In genomic region chr19:24280601-24281228, GRCm38 (mm10) we compare ENCODE assay signal across 8 mouse cellular contexts. TPM values are rescaled to one million over a fixed set of nuclear protein-coding genes. Genes with fewer than 3 reads are reported as not detected.
DNase-seq lines count a peak whose midpoint lies in the region; ATAC-seq and TF ChIP-seq lines count a peak whose summit lies in the region.

Gene Fxn, minus strand, starts transcription at chr19:24280605.

- H3K27me3 ChIP-seq in lung, embryonic 16.5 days (ENCODE audit: control insufficient read depth, insufficient read depth, low read depth, low read length), result no peaks in the 10 kb centered on the region
- H3K27me3 ChIP-seq in hindbrain, postnatal 0 days (ENCODE audit: insufficient read depth, low read length), result no peaks in the 10 kb centered on the region
- H3K27me3 ChIP-seq in small intestine, adult 2 months (ENCODE audit: control insufficient read depth, insufficient read depth, low read length), result no peaks in the 10 kb centered on the region

- peaks cover 9% of the 10 kb centered on the region; the same call in 1 of the 2 replicates for H3K4me1 ChIP-seq in lung, embryonic 16.5 days (replicated peaks; ENCODE audit: control insufficient read depth, insufficient read depth, low read length)
- H3K4me1 ChIP-seq in hindbrain, postnatal 0 days (ENCODE audit: insufficient read depth, low read length), result 0 out of 2 replicates have a peak, but pooled peaks cover 7% of the 10 kb centered on the region
- no peaks in the 10 kb centered on the region; the same call in 1 of the 2 replicates for H3K4me1 ChIP-seq in small intestine, adult 2 months (ENCODE audit: control insufficient read depth, insufficient read depth, insufficient read length, low read length)

- peak within 1 kb of the TSS; percentile 93 for H3K27ac ChIP-seq in lung, embryonic 16.5 days (ENCODE audit: low read length)
- peak within 1 kb of the TSS; percentile 84 for H3K27ac ChIP-seq in hindbrain, postnatal 0 days
- peak within 1 kb of the TSS; percentile 55 for H3K27ac ChIP-seq in small intestine, adult 2 months (ENCODE audit: insufficient read depth, low read depth, low read length)

- no peak for DNase-seq in lung, postnatal 10 days
- peak; percentile 72 for DNase-seq in c-Kit-negative CD71-positive TER-119-positive erythroid progenitor cells, embryonic 14.5 days (ENCODE audit: low read depth, low spot score)
- DNase-seq in gastrocnemius, adult 18-20 months (ENCODE audit: low spot score), result no peak
- peak; percentile 79 for DNase-seq in hindbrain, postnatal 0 days (ENCODE audit: low spot score)
- peak; percentile 19 to 27 for DNase-seq in lung, postnatal 4 days
- no peak for DNase-seq in adipocyte (ENCODE audit: low spot score)

- peak within 1 kb of the TSS; percentile 90 for H3K4me2 ChIP-seq in lung, embryonic 16.5 days (ENCODE audit: low read depth, low read length)
- peak within 1 kb of the TSS; percentile 81 for H3K4me2 ChIP-seq in hindbrain, postnatal 0 days (ENCODE audit: low read depth, low read length)

- 0 out of 2 replicates have a peak, but pooled peaks cover 1% of the 10 kb centered on the region for H3K36me3 ChIP-seq in lung, embryonic 16.5 days (ENCODE audit: control insufficient read depth, insufficient read depth, low read length)
- H3K36me3 ChIP-seq in hindbrain, postnatal 0 days (ENCODE audit: insufficient read depth, low read length), result no peaks in the 10 kb centered on the region; the same call in 1 of the 2 replicates
- H3K36me3 ChIP-seq in small intestine, adult 2 months (ENCODE audit: control insufficient read depth, insufficient read depth, low read length), result no peaks in the 10 kb centered on the region

- no peaks in the 10 kb centered on the region for H3K9me3 ChIP-seq in lung, embryonic 16.5 days (ENCODE audit: control insufficient read depth, low read length)
- no peaks in the 10 kb centered on the region for H3K9me3 ChIP-seq in hindbrain, postnatal 0 days (ENCODE audit: low read length)

- H3K4me3 ChIP-seq in lung, embryonic 16.5 days (ENCODE audit: low read length), result peak within 1 kb of the TSS; percentile 70
- peak within 1 kb of the TSS; percentile 66 for H3K4me3 ChIP-seq in hindbrain, postnatal 0 days (ENCODE audit: low read length)
- peak within 1 kb of the TSS; percentile 88 for H3K4me3 ChIP-seq in small intestine, adult 2 months (ENCODE audit: low read depth, low read length)

- no peak for TF ChIP-seq POLR2A in small intestine, adult 2 months (IDR thresholded peaks at IDR 0.05; ENCODE audit: low read depth, low read length)

- H3K9ac ChIP-seq in lung, embryonic 16.5 days (ENCODE audit: low read length), result peak within 1 kb of the TSS; percentile 82
- H3K9ac ChIP-seq in hindbrain, postnatal 0 days (replicated peaks; ENCODE audit: low read length), result peak within 1 kb of the TSS; percentile 67

- WGBS in lung, embryonic 16.5 days, result under 1% methylated on average over 12 of the region's 22 CpGs
- WGBS in hindbrain, postnatal 0 days, result under 1% methylated on average over 15 of the region's 22 CpGs
- WGBS in small intestine, adult 2 months, result 1% methylated on average over 20 of the region's 22 CpGs

- TF ChIP-seq CTCF in hindbrain, postnatal 0 days (IDR thresholded peaks at IDR 0.05; ENCODE audit: low read depth), result no peak
- TF ChIP-seq CTCF in small intestine, adult 2 months (IDR thresholded peaks at IDR 0.05; ENCODE audit: extremely low read depth, insufficient read length, insufficient replicate concordance, low read depth, low read length), result no peak

- ATAC-seq in lung, embryonic 16.5 days (ENCODE audit: low read depth), result peak; percentile 94
- ATAC-seq in hindbrain, postnatal 0 days, result peak; percentile 87

RNA-seq across cellular contexts. Expression of gene Fxn, which starts in this region (rescaled TPM):
- polyA plus RNA-seq in lung, embryonic 16.5 days (2015; fragmentation: Nextera tagmentation; extraction: Ambion mirVana), result 45.9 and 47.5 TPM in 2 replicates
- 10 to 100 TPM; 18.0 to 19.2 TPM for total RNA-seq in gastrocnemius, adult 18-20 months (2021)
- 28.5 and 30.4 TPM in 2 replicates for total RNA-seq in hindbrain, postnatal 0 days (2014; rRNA removed)
- 43.8 and 47.7 TPM in 2 replicates for polyA plus RNA-seq in hindbrain, postnatal 0 days (2015; fragmentation: Nextera tagmentation; extraction: Ambion mirVana)
- 7.7 and 9.1 TPM in 2 replicates for polyA plus RNA-seq in small intestine, adult 2 months (2012; rRNA removed)

Comparison
In these comparisons a context has a peak if more than half of its experiments do, and no peak if none do; other contexts are left out.
1. DNase-seq: peak in c-Kit-negative CD71-positive TER-119-positive erythroid progenitor cells, embryonic 14.5 days (single experiment), hindbrain, postnatal 0 days (single experiment) and lung, postnatal 4 days (2 of 2); none in lung, postnatal 10 days (single experiment), gastrocnemius, adult 18-20 months (single experiment) and adipocyte (single experiment).
2. Peak in every context shown above with its lines, with median percentiles within 50 percentile points of each other: H3K27ac ChIP-seq and H3K4me3 ChIP-seq.